Mouse (Mus musculus): ENCODE results near the gene Bst2.

Gene Bst2

DNA sequence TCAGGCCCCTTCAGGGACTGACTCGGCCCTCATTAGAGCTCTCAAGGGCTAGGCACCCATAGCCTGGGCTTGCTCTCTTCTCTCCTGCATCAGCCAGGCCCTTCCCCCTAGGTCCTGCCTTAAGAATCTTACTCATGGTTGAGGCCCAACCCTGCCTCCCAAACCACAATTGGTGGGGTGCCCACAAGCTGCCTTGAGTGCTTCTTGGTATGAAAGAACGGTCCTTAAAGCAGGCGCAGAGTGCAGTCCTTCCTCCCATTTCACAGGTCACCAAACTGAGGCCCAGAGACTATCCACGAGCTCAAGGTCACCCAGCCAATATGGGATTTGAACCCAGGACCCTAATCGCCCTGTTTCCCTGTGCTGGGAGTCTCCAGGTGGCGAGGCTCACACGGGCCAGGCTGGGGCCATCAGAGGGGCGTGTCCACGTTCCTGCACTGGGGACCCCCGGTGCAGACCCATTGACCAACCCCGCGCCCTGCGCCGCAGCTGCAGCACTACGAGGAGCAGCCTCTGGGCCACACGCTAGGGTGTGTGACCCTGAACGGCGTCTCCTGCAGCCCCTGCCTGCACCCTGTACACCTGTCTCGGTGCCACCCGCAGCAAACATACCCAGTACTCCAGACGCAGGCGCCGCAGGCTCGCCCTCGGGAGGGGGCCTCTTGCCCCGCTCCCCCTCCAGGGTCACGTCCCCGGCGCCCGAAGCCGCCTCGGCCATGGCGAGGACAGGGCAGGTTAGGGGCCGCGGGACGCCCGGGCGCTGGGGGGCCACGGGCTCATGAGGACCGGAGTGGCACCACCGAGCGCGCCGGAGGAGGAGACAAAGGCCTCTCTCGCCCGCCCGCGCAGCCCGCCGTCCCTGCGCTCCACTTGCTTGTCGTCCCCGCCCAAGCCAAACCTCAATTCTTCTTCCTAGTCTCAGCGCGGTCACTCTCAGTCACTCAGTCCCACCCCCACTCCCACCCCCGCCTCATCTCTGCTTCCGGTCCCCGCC, 51.8 kb downstream of the Bst2 start, which contains the start of gene Ano8:
Ano8 (minus strand) TSS at position 822 of the 994 bp plus-strand sequence.
- DNase-seq (ENCODE audit: low spot score), result peak; percentile 76

DNA sequence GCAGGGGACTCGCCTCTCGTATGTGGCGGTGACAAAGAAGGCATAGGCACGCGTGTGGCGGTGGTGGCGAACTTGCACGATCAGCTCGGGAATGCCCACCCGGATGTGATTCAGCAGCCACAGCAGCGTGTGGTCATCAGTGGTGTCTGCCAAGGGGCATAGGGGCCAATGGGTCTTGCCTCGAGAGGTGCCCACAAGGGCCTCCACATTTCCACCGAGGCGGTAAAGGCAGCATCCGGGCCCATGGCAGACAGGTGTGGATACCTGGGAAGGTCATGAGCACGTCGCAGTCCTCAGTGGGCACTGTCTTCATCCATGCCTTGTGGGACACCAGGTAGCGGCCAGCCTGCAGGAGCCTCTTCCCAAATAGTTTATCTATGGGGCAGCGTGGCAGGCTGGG, 52.5 kb downstream of the Bst2 start:
- DNase-seq (ENCODE audit: low spot score), result no peak

All from ovary, adult 18-20 months (tissue).